Mouse (Mus musculus): ENCODE data around the gene Serp2. TPM values are rescaled to one million over a fixed set of nuclear protein-coding genes. Genes with fewer than 3 reads are reported as not detected.

Serp2 gene
- total RNA-seq, 2 experiments from 2014 or later, result 170 to 173 TPM

GRCm38 (mm10) chr14:76532257-76533169 lies 24.2 kb downstream of the Serp2 start:
- DNase-seq (ENCODE audit: extremely low spot score in 1 of 2, low spot score in 2 of 2), result peak in 1 of 2 experiments; percentile 63

GRCm38 (mm10) chr14:76531027-76531660 lies 25.5 kb downstream of the Serp2 start:
- intact Hi-C loops (cut with DNase I), result no loop called here
- DNase-seq (ENCODE audit: extremely low spot score in 1 of 2, low spot score in 2 of 2), result no peak

More at GRCm38 (mm10) chr14:76532257-76533169, 24.2 kb downstream of the Serp2 start:
- intact Hi-C loops (cut with DNase I), result no loop called here

- no peak for DNase-seq (ENCODE audit: extremely low spot score in 1 of 2, low spot score in 2 of 2)
- intact Hi-C loops (cut with DNase I), result no loop called here
These were observed 28.0 kb downstream of the Serp2 start for GRCm38 (mm10) chr14:76528641-76529040.

GRCm38 (mm10) chr14:76527758-76528313 lies 28.9 kb downstream of the Serp2 start:
- no peak for DNase-seq (ENCODE audit: extremely low spot score in 1 of 2, low spot score in 2 of 2)
- intact Hi-C loops (cut with DNase I), result no loop called here

- no peak for DNase-seq (ENCODE audit: extremely low spot score in 1 of 2, low spot score in 2 of 2)
- intact Hi-C loops (cut with DNase I), result no loop called here
These were observed 29.5 kb downstream of the Serp2 start for GRCm38 (mm10) chr14:76527030-76527719.

GRCm38 (mm10) chr14:76526467-76526866 lies 30.2 kb downstream of the Serp2 start:
- DNase-seq (ENCODE audit: extremely low spot score in 1 of 2, low spot score in 2 of 2), result no peak
- intact Hi-C loops (cut with DNase I), result no loop called here

- no peak for DNase-seq (ENCODE audit: extremely low spot score in 1 of 2, low spot score in 2 of 2)
- intact Hi-C loops (cut with DNase I), result no loop called here
These were observed 33.3 kb downstream of the Serp2 start for GRCm38 (mm10) chr14:76523344-76523743.

- no peak for DNase-seq (ENCODE audit: extremely low spot score in 1 of 2, low spot score in 2 of 2)
These were observed 35.4 kb downstream of the Serp2 start for GRCm38 (mm10) chr14:76521308-76521707.

GRCm38 (mm10) chr14:76520606-76521005 lies 36.1 kb downstream of the Serp2 start:
- no peak for DNase-seq (ENCODE audit: extremely low spot score in 1 of 2, low spot score in 2 of 2)
- intact Hi-C loops (cut with DNase I), result no loop called here

More at GRCm38 (mm10) chr14:76521308-76521707, 35.4 kb downstream of the Serp2 start:
- intact Hi-C loops (cut with DNase I), result no loop called here

GRCm38 (mm10) chr14:76518217-76518616 lies 38.5 kb downstream of the Serp2 start:
- no peak for DNase-seq (ENCODE audit: extremely low spot score in 1 of 2, low spot score in 2 of 2)
- intact Hi-C loops (cut with DNase I), result no loop called here

GRCm38 (mm10) chr14:76515620-76516019 lies 41.1 kb downstream of the Serp2 start:
- no peak for DNase-seq (ENCODE audit: extremely low spot score in 1 of 2, low spot score in 2 of 2)
- intact Hi-C loops (cut with DNase I), result no loop called here

- intact Hi-C loops (cut with DNase I), result no loop called here
- no peak for DNase-seq (ENCODE audit: extremely low spot score in 1 of 2, low spot score in 2 of 2)
These were observed 42.6 kb downstream of the Serp2 start for GRCm38 (mm10) chr14:76514050-76514585.

- intact Hi-C loops (cut with DNase I), result no loop called here
- no peak for DNase-seq (ENCODE audit: extremely low spot score in 1 of 2, low spot score in 2 of 2)
These were observed 43.2 kb downstream of the Serp2 start for GRCm38 (mm10) chr14:76513395-76514049.

- intact Hi-C loops (cut with DNase I), result no loop called here
These were observed 44.7 kb downstream of the Serp2 start for GRCm38 (mm10) chr14:76511971-76512370.

GRCm38 (mm10) chr14:76508701-76509100 lies 48.0 kb downstream of the Serp2 start:
- peak in 1 of 2 experiments; percentile 31 for DNase-seq (ENCODE audit: extremely low spot score in 1 of 2, low spot score in 2 of 2)
- intact Hi-C loops (cut with DNase I), result loop anchor here (5.0 kb wide), 4 partner anchors 49 to 254 kb away; partner anchors contain the start of gene Serp2

More at GRCm38 (mm10) chr14:76511971-76512370, 44.7 kb downstream of the Serp2 start:
- DNase-seq (ENCODE audit: extremely low spot score in 1 of 2, low spot score in 2 of 2), result no peak

GRCm38 (mm10) chr14:76507804-76508500 lies 48.7 kb downstream of the Serp2 start:
- intact Hi-C loops (cut with DNase I), result loop anchor here (5.0 kb wide), 4 partner anchors 49 to 254 kb away; partner anchors contain the start of gene Serp2
- no peak for DNase-seq (ENCODE audit: extremely low spot score in 1 of 2, low spot score in 2 of 2)

- intact Hi-C loops (cut with DNase I), result loop anchor here (5.0 kb wide), 4 partner anchors 50 to 255 kb away; partner anchors contain the start of gene Serp2
- no peak for DNase-seq (ENCODE audit: extremely low spot score in 1 of 2, low spot score in 2 of 2)
These were observed 49.3 kb downstream of the Serp2 start for GRCm38 (mm10) chr14:76507357-76507756.

Measured in left cerebral cortex, postnatal 10 days (tissue).